Mouse (Mus musculus): ENCODE measurements around the gene Ascc1.

Ascc1 gene

GRCm38 (mm10) chr10:60019299-60019698 is 16.7 kb downstream of the Ascc1 start:
- DNase-seq (ENCODE audit: low spot score in 2 of 2) = no peak

GRCm38 (mm10) chr10:60023751-60024150 is 21.1 kb downstream of the Ascc1 start:
- DNase-seq (ENCODE audit: low spot score in 2 of 2) = no peak

GRCm38 (mm10) chr10:60026759-60027395 is 24.3 kb downstream of the Ascc1 start:
- DNase-seq (ENCODE audit: low spot score in 2 of 2) = no peak

- DNase-seq (ENCODE audit: low spot score in 2 of 2) = no peak
Observed at GRCm38 (mm10) chr10:60027619-60028084, 25.0 kb downstream of the Ascc1 start.

GRCm38 (mm10) chr10:60028181-60028580 is 25.6 kb downstream of the Ascc1 start:
- peak in 1 of 2 experiments; percentile 12 for DNase-seq (ENCODE audit: low spot score in 2 of 2)

GRCm38 (mm10) chr10:60028979-60029378 is 26.4 kb downstream of the Ascc1 start:
- DNase-seq (ENCODE audit: low spot score in 2 of 2) = no peak

- DNase-seq (ENCODE audit: low spot score in 2 of 2) = no peak
Observed at GRCm38 (mm10) chr10:60029387-60029786, 26.8 kb downstream of the Ascc1 start.

GRCm38 (mm10) chr10:60031562-60031961 is 29.0 kb downstream of the Ascc1 start:
- DNase-seq (ENCODE audit: low spot score in 2 of 2) = no peak

GRCm38 (mm10) chr10:60031985-60032384 is 29.4 kb downstream of the Ascc1 start:
- DNase-seq (ENCODE audit: low spot score in 2 of 2) = no peak

- no peak for DNase-seq (ENCODE audit: low spot score in 2 of 2)
Observed at GRCm38 (mm10) chr10:60032622-60033021, 30.0 kb downstream of the Ascc1 start.

- no peak for DNase-seq (ENCODE audit: low spot score in 2 of 2)
Observed at GRCm38 (mm10) chr10:60033064-60033463, 30.5 kb downstream of the Ascc1 start.

- DNase-seq (ENCODE audit: low spot score in 2 of 2) = no peak
Observed at GRCm38 (mm10) chr10:60034621-60035020, 32.0 kb downstream of the Ascc1 start.

GRCm38 (mm10) chr10:60035744-60036143 is 33.1 kb downstream of the Ascc1 start:
- no peak for DNase-seq (ENCODE audit: low spot score in 2 of 2)

GRCm38 (mm10) chr10:60042350-60042922 is 39.8 kb downstream of the Ascc1 start:
- no peak for DNase-seq (ENCODE audit: low spot score in 2 of 2)

- peak in 1 of 2 experiments; percentile 28 for DNase-seq (ENCODE audit: low spot score in 2 of 2)
Observed at GRCm38 (mm10) chr10:60046696-60047095, 44.1 kb downstream of the Ascc1 start.

- no peak for DNase-seq (ENCODE audit: low spot score in 2 of 2)
Observed at GRCm38 (mm10) chr10:60050581-60050980, 48.0 kb downstream of the Ascc1 start.

- DNase-seq (ENCODE audit: low spot score in 2 of 2) = no peak
Observed at GRCm38 (mm10) chr10:60053073-60053472, 50.5 kb downstream of the Ascc1 start.

- DNase-seq (ENCODE audit: low spot score in 2 of 2) = no peak
Observed at GRCm38 (mm10) chr10:60062173-60062572, 59.6 kb downstream of the Ascc1 start.

- no peak for DNase-seq (ENCODE audit: low spot score in 2 of 2)
Observed at GRCm38 (mm10) chr10:60062931-60063330, 60.3 kb downstream of the Ascc1 start.

- DNase-seq (ENCODE audit: low spot score in 2 of 2) = no peak
Observed at GRCm38 (mm10) chr10:60066524-60066923, 63.9 kb downstream of the Ascc1 start.

GRCm38 (mm10) chr10:60075159-60075558 is 72.6 kb downstream of the Ascc1 start:
- DNase-seq (ENCODE audit: low spot score in 2 of 2) = no peak

- DNase-seq (ENCODE audit: low spot score in 2 of 2) = no peak
Observed at GRCm38 (mm10) chr10:60077226-60077625, 74.6 kb downstream of the Ascc1 start.

- no peak for DNase-seq (ENCODE audit: low spot score in 2 of 2)
Observed at GRCm38 (mm10) chr10:60077736-60078560, 75.3 kb downstream of the Ascc1 start.
